Mouse (Mus musculus): ENCODE data around the gene Rhob. TPM values are rescaled to one million over a fixed set of nuclear protein-coding genes. Genes with fewer than 3 reads are reported as not detected.

The Rhob gene
- polyA plus RNA-seq, 1 experiment from 2014 or later: 91.1 TPM

DNA sequence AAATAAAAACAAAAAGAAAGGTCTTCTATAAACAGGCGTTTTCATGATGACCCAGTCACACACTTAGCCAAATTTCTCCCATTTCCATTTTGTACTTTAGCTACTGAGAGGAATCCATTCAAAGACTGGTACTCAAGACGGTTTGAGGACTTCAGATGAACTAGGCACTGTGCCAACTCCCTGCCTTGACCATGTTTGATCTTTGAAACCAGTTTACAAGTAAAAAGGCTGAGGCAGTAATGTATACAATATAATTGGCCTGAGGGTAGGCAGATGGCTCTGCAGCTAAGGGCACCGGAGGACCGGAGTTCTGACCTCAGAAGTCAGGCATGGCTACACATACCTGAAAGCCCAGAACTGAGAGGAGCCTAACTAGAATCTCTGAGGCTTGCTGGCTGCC, 10.7 kb downstream of the Rhob start:
- H3K4me1 ChIP-seq: peaks cover 5% of the 10 kb centered on the region
- no peak overlapping the region for H3K27ac ChIP-seq (replicated peaks)
- no peak overlapping the region for H3K9ac ChIP-seq (replicated peaks)
- ATAC-seq (ENCODE audit: low FRiP score): no peak
- no peak overlapping the region for H3K4me2 ChIP-seq
- no peaks in the 10 kb centered on the region for H3K9me3 ChIP-seq (replicated peaks)
- WGBS: 58% methylated on average over 4 of the region's 4 CpGs
- no peaks in the 10 kb centered on the region for H3K27me3 ChIP-seq (replicated peaks)
- H3K4me3 ChIP-seq (replicated peaks): no peak overlapping the region
- no peaks in the 10 kb centered on the region for H3K36me3 ChIP-seq

DNA sequence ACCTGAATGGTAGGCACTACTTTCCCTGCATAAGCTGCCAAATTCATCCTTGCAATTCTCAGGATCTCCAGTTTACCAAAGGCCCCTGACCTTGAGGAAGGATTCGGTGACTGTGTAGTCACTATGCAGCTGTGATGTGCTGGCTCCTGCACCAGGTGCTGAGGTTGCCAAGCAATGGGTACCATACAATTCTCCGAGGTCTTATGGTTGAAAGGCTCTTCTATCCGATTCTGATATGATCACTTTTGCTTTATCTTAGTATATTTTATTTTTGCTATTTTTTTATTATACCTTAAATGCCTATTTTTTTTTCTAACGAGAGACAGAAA, 11.2 kb downstream of the Rhob start:
- H3K9ac ChIP-seq (replicated peaks): no peak overlapping the region
- H3K27me3 ChIP-seq (replicated peaks): no peaks in the 10 kb centered on the region
- ATAC-seq (ENCODE audit: low FRiP score): no peak
- H3K4me1 ChIP-seq: peaks cover 5% of the 10 kb centered on the region
- H3K4me3 ChIP-seq (replicated peaks): no peak overlapping the region
- no peak overlapping the region for H3K27ac ChIP-seq (replicated peaks)
- WGBS: 89% methylated on average over 4 of the region's 4 CpGs
- H3K36me3 ChIP-seq: no peaks in the 10 kb centered on the region
- H3K4me2 ChIP-seq: no peak overlapping the region
- H3K9me3 ChIP-seq (replicated peaks): no peaks in the 10 kb centered on the region

DNA sequence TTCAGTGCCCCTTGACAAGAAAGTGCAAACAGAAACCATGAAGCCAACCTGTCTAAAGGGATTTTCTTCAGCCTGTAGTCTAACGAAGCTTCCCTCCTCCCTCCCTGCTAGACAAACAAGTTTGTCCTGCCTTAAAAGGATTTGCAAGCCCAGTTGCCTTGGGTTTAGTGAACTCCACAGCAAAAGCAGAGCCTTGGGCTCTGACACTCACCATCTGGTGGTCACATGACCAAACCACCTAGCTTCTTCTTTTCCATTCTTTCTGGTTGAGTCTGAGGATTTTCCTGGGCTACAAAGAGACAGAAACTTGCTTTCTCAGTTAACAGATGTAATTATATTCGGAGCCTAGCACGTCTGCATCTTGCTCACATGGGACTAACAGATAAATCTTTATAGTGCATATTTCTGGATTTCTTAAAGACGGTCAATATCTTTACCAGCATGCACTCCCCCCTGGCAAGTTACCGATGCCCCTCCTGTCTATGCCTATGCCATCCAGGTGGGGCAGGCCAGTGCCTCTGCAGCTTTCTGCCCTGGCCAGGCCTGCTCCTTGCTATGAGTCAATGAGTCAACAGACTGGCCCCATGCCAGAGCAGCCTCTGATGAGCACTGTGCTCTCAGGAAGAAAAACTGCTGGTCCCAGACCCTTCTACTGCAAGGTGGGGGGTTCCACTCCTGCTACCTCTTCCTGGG, 11.7 kb downstream of the Rhob start:
- Histone ChIP-seq H3K9ac (replicated peaks) (no peak overlapping the region), H3K27ac (replicated peaks) (no peak overlapping the region), H3K27me3 (replicated peaks) (no peaks in the 10 kb centered on the region), H3K4me3 (replicated peaks) (no peak overlapping the region), H3K9me3 (replicated peaks) (no peaks in the 10 kb centered on the region), H3K36me3 (no peaks in the 10 kb centered on the region), H3K4me2 (no peak overlapping the region), H3K4me1 (peaks cover 5% of the 10 kb centered on the region)
- WGBS: 74% methylated on average over 5 of the region's 5 CpGs
- no peak for ATAC-seq (ENCODE audit: low FRiP score)

DNA sequence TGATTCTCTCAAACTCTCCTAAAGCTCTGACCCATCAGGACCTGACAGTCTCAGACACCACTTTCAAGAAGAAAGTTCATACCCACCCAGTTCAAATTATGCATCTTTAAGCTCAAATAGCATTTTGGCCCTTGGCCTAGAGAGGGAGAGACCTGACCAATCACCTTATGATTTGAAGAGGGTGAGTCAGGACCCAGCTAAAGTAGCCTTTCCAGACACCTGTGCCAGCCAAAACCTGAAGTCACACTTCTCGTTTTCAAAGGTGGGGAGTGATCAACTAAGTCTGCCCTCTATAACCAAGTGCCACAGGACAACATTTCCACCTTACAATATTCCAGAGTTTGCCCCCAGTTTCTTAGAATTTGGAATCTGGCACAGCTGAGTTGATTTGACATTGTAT, 12.5 kb downstream of the Rhob start:
- no peak overlapping the region for H3K27ac ChIP-seq (replicated peaks)
- H3K36me3 ChIP-seq: no peaks in the 10 kb centered on the region
- H3K4me3 ChIP-seq (replicated peaks): no peak overlapping the region
- H3K9ac ChIP-seq (replicated peaks): no peak overlapping the region
- ATAC-seq (ENCODE audit: low FRiP score): no peak
- WGBS: 84% methylated on average over 1 of the region's 1 CpGs
- H3K4me2 ChIP-seq: no peak overlapping the region
- H3K4me1 ChIP-seq: peaks cover 5% of the 10 kb centered on the region
- H3K9me3 ChIP-seq (replicated peaks): no peaks in the 10 kb centered on the region
- H3K27me3 ChIP-seq (replicated peaks): no peaks in the 10 kb centered on the region

DNA sequence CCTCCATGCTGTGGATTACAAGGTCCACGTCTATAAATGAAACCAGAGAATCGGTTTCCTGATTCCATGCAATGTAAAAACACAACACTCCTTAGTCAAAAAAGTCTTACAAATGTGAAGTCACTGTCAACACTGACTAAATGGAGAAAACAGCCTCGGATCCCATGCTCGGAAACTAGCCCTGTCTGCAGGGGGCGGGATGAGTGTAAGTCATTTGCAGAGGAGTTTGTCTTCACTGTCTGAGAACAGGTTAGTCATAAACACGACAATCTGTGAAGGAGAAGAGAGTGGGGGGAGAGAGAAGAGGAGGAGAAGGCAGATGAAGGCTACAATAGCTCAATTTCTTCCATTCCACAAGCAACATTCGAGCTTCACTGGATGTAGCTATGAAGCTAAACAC, 14.6 kb downstream of the Rhob start:
- Histone ChIP-seq H3K27ac (replicated peaks) (no peak overlapping the region), H3K4me3 (replicated peaks) (no peak overlapping the region), H3K9me3 (replicated peaks) (no peaks in the 10 kb centered on the region), H3K36me3 (no peaks in the 10 kb centered on the region), H3K9ac (replicated peaks) (no peak overlapping the region), H3K4me2 (no peak overlapping the region), H3K27me3 (replicated peaks) (no peaks in the 10 kb centered on the region), H3K4me1 (peaks cover 5% of the 10 kb centered on the region)
- ATAC-seq (ENCODE audit: low FRiP score): no peak
- WGBS: 82% methylated on average over 7 of the region's 7 CpGs

DNA sequence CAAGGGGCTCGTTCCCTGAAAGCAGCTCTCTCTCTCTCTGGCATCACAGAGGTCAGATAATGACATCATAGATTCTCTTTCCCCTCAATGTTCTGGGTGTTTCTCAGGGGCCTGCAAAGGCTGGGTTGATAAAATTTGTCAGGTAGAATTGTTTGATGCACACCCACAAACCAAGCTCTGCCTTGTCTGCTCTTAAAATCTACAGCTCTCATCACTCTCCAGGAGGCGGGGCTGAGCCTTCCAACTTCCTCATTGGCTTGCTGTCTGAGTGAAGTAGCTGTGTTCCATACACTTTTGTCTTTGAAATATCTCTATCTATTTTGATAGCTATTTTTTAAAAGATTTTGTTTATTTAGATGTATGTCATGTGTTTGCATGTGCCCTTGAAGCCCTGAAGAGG, 17.6 kb downstream of the Rhob start:
- Histone ChIP-seq H3K27ac (replicated peaks) (no peak overlapping the region), H3K4me1 (no peaks in the 10 kb centered on the region), H3K27me3 (replicated peaks) (no peaks in the 10 kb centered on the region), H3K9ac (replicated peaks) (no peak overlapping the region), H3K36me3 (no peaks in the 10 kb centered on the region), H3K4me3 (replicated peaks) (no peak overlapping the region), H3K4me2 (no peak overlapping the region), H3K9me3 (replicated peaks) (no peaks in the 10 kb centered on the region)
- WGBS: 76% methylated on average over 2 of the region's 2 CpGs
- ATAC-seq (ENCODE audit: low FRiP score): no peak

DNA sequence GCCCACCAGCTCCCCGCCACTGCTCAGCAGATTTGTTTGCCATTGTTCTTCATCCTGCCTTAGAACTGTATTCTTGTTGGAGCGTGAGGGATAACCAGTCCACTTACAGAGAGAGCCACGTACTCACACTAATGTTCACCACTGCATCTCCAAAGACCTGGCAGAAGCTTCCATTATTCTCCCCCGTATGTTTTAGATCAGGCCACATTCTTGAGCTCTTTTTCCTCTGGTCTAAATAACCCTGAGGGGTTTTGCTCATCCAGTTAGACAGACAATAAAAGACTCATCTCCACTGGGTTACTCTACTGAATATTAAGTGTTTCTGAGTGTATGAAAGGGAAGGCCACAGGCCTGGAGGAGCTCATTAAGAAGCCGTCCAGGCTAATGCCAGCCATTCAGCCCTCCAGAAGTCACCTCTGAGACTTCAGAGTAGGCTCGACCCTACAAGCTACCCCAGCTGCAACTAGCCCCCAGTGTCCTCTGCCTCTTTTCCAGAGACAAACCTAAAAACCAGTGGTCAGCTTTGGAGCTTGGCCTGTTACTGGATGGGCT, 24.9 kb downstream of the Rhob start:
- 47% methylated on average over 6 of the region's 6 CpGs for WGBS
- Histone ChIP-seq H3K36me3 (no peaks in the 10 kb centered on the region), H3K9ac (replicated peaks) (no peak overlapping the region), H3K27me3 (replicated peaks) (no peaks in the 10 kb centered on the region), H3K4me1 (peaks cover 10% of the 10 kb centered on the region), H3K9me3 (replicated peaks) (no peaks in the 10 kb centered on the region), H3K4me2 (no peak overlapping the region), H3K27ac (replicated peaks) (no peak overlapping the region), H3K4me3 (replicated peaks) (no peak overlapping the region)
- ATAC-seq (ENCODE audit: low FRiP score): no peak

DNA sequence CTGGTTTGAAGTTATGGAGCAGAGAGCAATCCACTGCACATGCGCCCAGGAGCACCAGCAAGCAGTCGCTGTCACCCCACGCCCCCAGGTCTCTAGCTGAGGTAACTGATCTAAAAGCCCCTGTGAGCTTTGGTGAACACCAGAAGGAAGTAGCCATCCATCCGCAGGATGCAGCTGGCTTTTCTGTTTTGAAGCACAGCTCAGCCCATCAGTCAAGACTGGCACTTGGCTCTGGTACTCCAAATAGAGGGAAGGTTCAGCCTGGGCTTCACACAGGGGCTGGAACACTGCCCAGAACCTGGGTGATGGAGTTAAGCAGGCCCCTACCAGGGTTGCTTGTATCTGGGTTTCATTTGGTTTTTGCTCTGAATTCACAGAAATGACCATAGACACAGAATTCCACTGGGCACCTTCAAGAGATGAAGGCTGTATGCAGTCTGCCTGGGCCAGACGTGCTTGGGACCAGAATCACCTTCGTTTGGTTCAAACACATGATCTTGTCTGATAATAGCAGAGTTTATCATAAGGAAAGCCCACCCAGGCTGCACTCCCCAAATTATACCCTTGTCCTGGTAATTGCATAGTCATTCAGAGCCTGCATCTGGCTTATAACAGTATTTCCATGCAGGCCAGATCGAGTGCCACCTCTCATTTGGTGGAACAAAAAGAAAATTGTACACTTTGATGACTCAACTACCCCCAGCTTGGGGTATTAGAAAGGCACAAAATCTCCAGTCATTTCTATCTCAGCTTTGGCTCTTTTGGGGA, 27.0 kb downstream of the Rhob start:
- peak; percentile 49 for ATAC-seq (ENCODE audit: low FRiP score)
- Histone ChIP-seq H3K27me3 (replicated peaks) (no peaks in the 10 kb centered on the region), H3K36me3 (no peaks in the 10 kb centered on the region), H3K9me3 (replicated peaks) (no peaks in the 10 kb centered on the region), H3K4me2 (no peak overlapping the region), H3K4me3 (replicated peaks) (no peak overlapping the region), H3K4me1 (peaks cover 12% of the 10 kb centered on the region), H3K9ac (replicated peaks) (no peak overlapping the region), H3K27ac (replicated peaks) (0 out of 2 replicates have a peak overlapping the region, but pooled peaks have one; percentile 18)
- WGBS: 74% methylated on average over 7 of the region's 7 CpGs

DNA sequence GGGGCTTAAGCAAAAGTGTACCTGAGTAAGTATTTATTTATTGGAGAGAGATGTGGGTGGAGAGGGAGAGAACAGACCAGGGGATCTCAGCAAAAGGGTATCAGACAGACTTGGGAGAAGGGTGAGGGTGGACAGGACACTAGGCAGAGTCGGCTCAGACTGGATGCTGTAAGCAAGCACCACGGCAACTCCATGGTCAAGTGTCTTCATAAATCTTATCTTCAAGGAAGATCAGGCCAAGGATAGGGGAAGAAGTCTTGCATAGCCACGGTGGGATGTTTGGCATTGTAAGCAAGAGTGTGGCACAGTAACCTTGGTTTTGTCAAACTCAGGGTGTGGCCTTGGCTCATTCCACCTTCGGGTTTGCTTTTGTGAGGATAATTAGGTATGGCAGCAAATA, 27.8 kb downstream of the Rhob start:
- Histone ChIP-seq H3K9me3 (replicated peaks) (no peaks in the 10 kb centered on the region), H3K27me3 (replicated peaks) (no peaks in the 10 kb centered on the region), H3K4me2 (no peak overlapping the region), H3K4me1 (peaks cover 19% of the 10 kb centered on the region), H3K9ac (replicated peaks) (no peak overlapping the region), H3K27ac (replicated peaks) (no peak overlapping the region), H3K36me3 (no peaks in the 10 kb centered on the region), H3K4me3 (replicated peaks) (no peak overlapping the region)
- ATAC-seq (ENCODE audit: low FRiP score): no peak
- WGBS: 74% methylated on average over 4 of the region's 4 CpGs

DNA sequence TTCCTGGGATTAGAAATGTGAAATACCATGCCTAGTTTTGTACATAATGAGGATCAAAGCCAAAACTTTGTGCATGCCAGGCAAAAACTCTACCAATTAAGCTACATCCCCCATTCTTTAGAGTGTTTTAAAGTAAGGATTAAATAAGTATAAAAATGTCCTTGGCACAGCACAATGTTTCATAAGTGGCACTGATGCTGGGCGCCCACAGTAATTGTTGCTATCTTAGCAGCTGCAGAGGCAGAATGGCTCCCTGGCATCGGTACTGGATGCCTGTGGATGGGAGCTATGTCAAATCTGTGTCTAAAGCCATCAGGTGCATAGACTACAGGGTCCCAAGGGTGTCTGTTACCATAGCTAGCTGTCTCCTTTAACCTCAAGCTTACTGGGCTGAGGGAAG, 28.8 kb downstream of the Rhob start:
- Histone ChIP-seq H3K9me3 (replicated peaks) (no peaks in the 10 kb centered on the region), H3K27me3 (replicated peaks) (no peaks in the 10 kb centered on the region), H3K4me1 (peaks cover 19% of the 10 kb centered on the region), H3K4me3 (replicated peaks) (no peak overlapping the region), H3K27ac (replicated peaks) (no peak overlapping the region), H3K9ac (replicated peaks) (no peak overlapping the region), H3K4me2 (no peak overlapping the region), H3K36me3 (no peaks in the 10 kb centered on the region)
- no peak for ATAC-seq (ENCODE audit: low FRiP score)
- WGBS: 88% methylated on average over 2 of the region's 2 CpGs

DNA sequence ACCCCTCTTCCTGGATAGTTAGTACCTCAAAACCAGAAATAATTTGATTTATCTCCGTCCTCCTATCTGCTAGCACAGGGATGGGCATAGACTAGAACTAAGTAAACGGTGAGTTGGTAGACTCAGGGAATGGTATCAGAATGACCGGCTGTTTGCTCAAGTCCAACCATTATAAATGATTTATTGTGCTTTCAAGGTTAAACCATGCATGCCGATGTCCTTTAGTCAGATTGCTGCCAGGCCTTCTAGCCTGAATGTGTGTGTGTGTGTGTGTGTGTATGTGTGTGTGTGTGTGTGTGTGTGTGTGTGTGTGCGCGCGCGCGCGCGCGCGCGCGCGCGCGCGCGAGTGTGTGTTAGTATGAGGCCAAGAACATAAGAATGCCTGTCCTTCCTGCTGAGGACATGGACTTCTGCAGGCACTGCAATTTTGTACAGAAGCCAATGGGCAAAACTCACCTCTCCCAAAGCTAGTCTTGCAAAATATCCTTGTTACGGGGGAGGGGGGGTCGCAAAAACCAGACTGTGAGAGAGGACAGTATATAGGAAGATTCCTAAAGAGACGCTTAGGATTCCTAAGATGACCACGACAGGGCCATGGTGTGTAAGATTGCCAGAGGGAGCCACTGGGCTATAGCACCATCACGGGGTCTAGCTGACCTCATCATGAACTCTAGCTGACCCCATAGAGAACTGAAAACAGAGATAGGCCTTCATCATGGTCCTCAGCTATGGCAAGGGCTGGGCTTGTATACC, 29.9 kb downstream of the Rhob start:
- no peak for ATAC-seq (ENCODE audit: low FRiP score)
- Histone ChIP-seq H3K9ac (replicated peaks) (no peak overlapping the region), H3K4me3 (replicated peaks) (no peak overlapping the region), H3K27ac (replicated peaks) (no peak overlapping the region), H3K4me1 (peaks cover 16% of the 10 kb centered on the region), H3K4me2 (no peak overlapping the region), H3K9me3 (replicated peaks) (no peaks in the 10 kb centered on the region), H3K27me3 (replicated peaks) (no peaks in the 10 kb centered on the region), H3K36me3 (no peaks in the 10 kb centered on the region)
- 78% methylated on average over 25 of the region's 25 CpGs for WGBS

All from neural tube, embryonic 15.5 days (tissue).